Mouse (Mus musculus) neural tube, embryonic 15.5 days (tissue): Measurements from ENCODE around the gene Olfr480. TPM values are rescaled to one million over a fixed set of nuclear protein-coding genes. Genes with fewer than 3 reads are reported as not detected.

Experiments
- ATAC-seq: fragments of 200-750 bp; cut with Nextera tagmentation; 2 replicates; pipeline ENCODE4 v1.8.0; 2017; ENCODE audit warnings: mild to moderate bottlenecking, moderate TSS enrichment, moderate library complexity; ENCODE audit not compliant: low FRiP score
- H3K27ac ChIP-seq: fragments of 300-500 bp; sonication (generic); replicated peaks from 2 replicates; pipeline ENCODE4 v1.5.1; 2015; ENCODE audit warnings: mild to moderate bottlenecking, inconsistent platforms
- H3K27me3 ChIP-seq: fragments of 300-500 bp; sonication (generic); replicated peaks from 2 replicates; pipeline ENCODE4 v1.6.1; 2015; ENCODE audit warnings: inconsistent platforms
- H3K36me3 ChIP-seq: fragments of 300-500 bp; sonication (generic); 2 replicates; pipeline ENCODE4 v1.6.1; 2015; ENCODE audit warnings: inconsistent platforms
- H3K4me1 ChIP-seq: fragments of 300-500 bp; sonication (generic); 2 replicates; pipeline ENCODE4 v1.6.1; 2015; ENCODE audit warnings: inconsistent platforms
- H3K4me2 ChIP-seq: fragments of 300-500 bp; sonication (generic); 2 replicates; pipeline ENCODE4 v1.6.1; 2015; ENCODE audit warnings: inconsistent platforms, mild to moderate bottlenecking, moderate library complexity
- H3K4me3 ChIP-seq: fragments of 300-500 bp; sonication (generic); replicated peaks from 2 replicates; pipeline ENCODE4 v1.5.1; 2015; ENCODE audit warnings: mild to moderate bottlenecking, inconsistent platforms
- H3K9ac ChIP-seq: fragments of 300-500 bp; sonication (generic); replicated peaks from 2 replicates; pipeline ENCODE4 v1.6.1; 2015; ENCODE audit warnings: mild to moderate bottlenecking, inconsistent platforms
- H3K9me3 ChIP-seq: fragments of 300-500 bp; sonication (generic); replicated peaks from 2 replicates; pipeline ENCODE4 v1.6.1; 2016; ENCODE audit warnings: inconsistent platforms
- WGBS: fragments of 180-500 bp; shearing (Covaris S2); methylation state at CpG from one replicate; pipeline ENCODE4 v1.1.7; 2015; ENCODE audit warnings: mixed read lengths; 5-methylcytosine and 5-hydroxymethylcytosine counted together
- polyA plus RNA-seq: library from polyadenylated mRNA; unstranded; fragments of >200 nt; fragmentation: Nextera tagmentation; extraction: Ambion mirVana; gene quantifications from 2 replicates; pipeline ENCODE4 v1.2.1, GENCODE M21; 2015

Gene Olfr480
- not detected in 2 replicates for polyA plus RNA-seq

DNA sequence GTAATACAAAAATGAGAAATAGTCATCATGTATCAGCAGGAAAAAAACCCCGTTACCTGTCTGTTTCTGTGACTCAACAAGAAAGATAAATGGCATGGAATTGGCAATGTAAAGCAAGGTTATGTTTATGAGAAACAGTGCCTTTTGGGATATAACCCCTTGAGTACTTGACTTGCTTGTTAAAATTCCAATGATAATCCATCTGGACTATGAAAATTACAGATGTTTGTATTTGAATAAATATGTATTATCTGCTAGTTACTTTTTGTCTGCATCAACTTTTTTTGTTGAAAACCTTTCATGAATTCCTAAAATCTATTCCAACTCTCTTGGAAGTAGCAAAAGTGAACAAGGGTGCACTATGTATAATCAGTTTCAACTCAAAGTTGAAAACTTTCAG is at the start of gene Olfr480:
Olfr480 (minus strand) TSS at position 101 of the 400 bp plus-strand sequence.
- no peak within 1 kb of the TSS for H3K9ac ChIP-seq
- H3K9me3 ChIP-seq, result no peaks in the 10 kb centered on the region
- no peaks in the 10 kb centered on the region for H3K4me1 ChIP-seq
- no peak for ATAC-seq
- no peaks in the 10 kb centered on the region for H3K27me3 ChIP-seq
- H3K4me2 ChIP-seq, result no peak within 1 kb of the TSS
- no peaks in the 10 kb centered on the region for H3K36me3 ChIP-seq
- H3K27ac ChIP-seq, result no peak within 1 kb of the TSS
- 91% methylated on average over 1 of the region's 1 CpGs for WGBS
- no peak within 1 kb of the TSS for H3K4me3 ChIP-seq

DNA sequence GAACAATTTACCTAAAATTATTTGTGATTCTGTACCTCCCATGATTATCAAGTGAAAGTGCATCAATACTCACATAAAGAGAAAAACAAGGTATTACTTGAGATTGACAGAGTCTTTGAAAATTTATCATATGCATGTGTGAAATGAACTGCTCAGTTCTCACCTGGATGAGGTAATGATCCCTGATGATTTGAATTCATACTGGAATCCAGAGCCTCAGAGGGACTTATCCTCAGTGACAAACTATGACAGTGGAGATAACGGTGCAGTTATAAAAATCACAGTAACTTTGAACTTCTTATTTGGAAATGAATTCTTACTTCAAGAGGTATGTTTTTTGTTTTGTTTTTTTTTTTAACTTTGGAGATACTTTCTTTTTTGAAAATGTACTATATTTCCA is 33.4 kb upstream of the Olfr480 start, which contains the start of gene Olfr483:
Olfr483 (plus strand) TSS at position 301 of the 400 bp plus-strand sequence.
- Histone ChIP-seq H3K4me1 (no peaks in the 10 kb centered on the region), H3K27ac (no peak within 1 kb of the TSS), H3K36me3 (no peaks in the 10 kb centered on the region), H3K4me2 (no peak within 1 kb of the TSS), H3K9ac (no peak within 1 kb of the TSS), H3K27me3 (no peaks in the 10 kb centered on the region), H3K9me3 (no peaks in the 10 kb centered on the region), H3K4me3 (no peak within 1 kb of the TSS)
- ATAC-seq, result no peak
- WGBS, result 93% methylated on average over 1 of the region's 1 CpGs

DNA sequence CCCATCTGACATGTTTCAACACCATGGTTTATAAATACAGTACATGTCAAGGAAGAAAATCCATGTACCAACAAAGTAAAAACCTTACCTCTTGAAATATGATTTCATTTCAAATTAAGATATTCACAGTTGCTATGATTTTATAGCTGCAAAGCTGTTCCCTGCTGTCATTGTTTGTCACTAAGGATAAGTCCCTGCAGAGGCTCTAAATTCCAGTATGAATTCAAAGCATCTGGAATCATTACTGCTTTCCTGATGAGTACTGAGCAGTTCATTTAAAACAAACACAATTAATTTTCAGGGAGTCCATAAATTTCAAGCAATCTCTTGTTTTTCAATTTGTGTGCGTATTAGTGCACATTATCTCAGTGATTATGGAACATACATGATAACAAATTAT is 30.3 kb upstream of the Olfr480 start, which contains the start of gene Olfr482:
Olfr482 (minus strand) TSS at position 101 of the 400 bp plus-strand sequence.
- ATAC-seq, result no peak
- Histone ChIP-seq H3K9ac (no peak within 1 kb of the TSS), H3K4me3 (no peak within 1 kb of the TSS), H3K27me3 (no peaks in the 10 kb centered on the region), H3K36me3 (no peaks in the 10 kb centered on the region), H3K9me3 (no peaks in the 10 kb centered on the region), H3K27ac (no peak within 1 kb of the TSS), H3K4me1 (no peaks in the 10 kb centered on the region), H3K4me2 (no peak within 1 kb of the TSS)
- 72% methylated on average over 1 of the region's 1 CpGs for WGBS

DNA sequence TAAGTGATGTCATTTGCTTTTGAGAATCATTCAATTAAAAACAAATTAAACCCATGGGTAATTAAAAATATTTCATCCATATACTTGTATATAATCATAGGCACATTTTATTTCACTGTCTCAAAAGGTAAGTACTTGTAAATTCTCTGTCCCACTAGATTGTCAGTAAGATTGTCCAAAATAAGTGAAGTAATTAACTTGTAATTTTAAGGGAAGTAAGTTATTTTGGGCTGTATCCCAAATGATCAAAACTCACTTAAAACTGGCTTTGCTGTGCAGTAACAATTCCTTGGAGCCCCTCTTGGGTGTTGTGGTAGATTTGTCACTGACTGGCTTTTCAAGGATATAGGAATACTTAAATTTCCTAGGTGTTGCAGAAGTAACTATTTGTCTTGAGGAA is 12.4 kb upstream of the Olfr480 start, which contains the start of gene Olfr481:
Olfr481 (plus strand) TSS at position 301 of the 400 bp plus-strand sequence.
- Histone ChIP-seq H3K27ac (no peak within 1 kb of the TSS), H3K4me2 (no peak within 1 kb of the TSS), H3K9ac (no peak within 1 kb of the TSS), H3K4me3 (no peak within 1 kb of the TSS), H3K4me1 (no peaks in the 10 kb centered on the region), H3K36me3 (no peaks in the 10 kb centered on the region), H3K9me3 (no peaks in the 10 kb centered on the region), H3K27me3 (no peaks in the 10 kb centered on the region)
- no peak for ATAC-seq

DNA sequence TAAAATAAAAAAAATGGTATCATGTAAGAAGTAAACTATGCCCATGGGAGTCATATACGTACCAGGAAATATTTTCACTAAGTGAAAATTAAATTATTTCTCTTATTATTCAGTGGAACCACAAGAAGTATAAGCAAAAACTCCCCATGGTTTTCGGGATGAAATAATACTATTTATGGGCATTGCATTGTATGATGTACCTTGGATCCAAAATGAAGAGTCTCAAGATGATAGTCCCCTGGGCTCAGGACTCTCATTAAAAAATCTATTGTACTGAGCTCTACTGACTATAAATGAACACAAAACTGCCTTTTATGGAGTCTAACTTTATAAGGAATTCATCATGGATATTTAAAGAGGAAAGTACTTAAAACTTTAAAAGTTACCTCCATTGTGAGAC is 16.8 kb downstream of the Olfr480 start, which contains the start of gene Olfr479:
Olfr479 (plus strand) TSS at position 301 of the 400 bp plus-strand sequence.
- 91% methylated on average over 2 of the region's 2 CpGs for WGBS

DNA sequence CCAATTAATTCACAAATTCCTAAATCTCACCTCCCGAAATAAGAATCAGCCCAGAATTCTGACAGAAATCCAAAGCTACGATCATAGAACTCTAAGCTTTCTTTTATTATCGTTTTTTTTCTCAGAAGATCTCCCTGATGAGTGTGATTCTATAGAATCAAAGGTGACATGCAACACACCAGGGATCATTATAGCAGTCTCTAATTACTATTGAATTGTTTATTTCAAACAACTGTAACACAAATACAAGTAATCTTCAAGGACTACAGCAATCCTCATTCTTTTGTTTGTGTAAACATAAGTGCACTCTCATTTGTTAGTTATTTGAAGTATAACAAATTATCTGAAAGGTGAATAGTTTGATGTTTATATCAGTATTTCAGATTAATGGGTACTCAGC is 33.3 kb downstream of the Olfr480 start, which contains the start of gene Olfr478:
Olfr478 (minus strand) TSS at position 101 of the 400 bp plus-strand sequence.
- H3K4me1 ChIP-seq, result no peaks in the 10 kb centered on the region
- H3K4me2 ChIP-seq, result no peak within 1 kb of the TSS
- H3K4me3 ChIP-seq, result no peak within 1 kb of the TSS
- no peaks in the 10 kb centered on the region for H3K36me3 ChIP-seq
- H3K9ac ChIP-seq, result no peak within 1 kb of the TSS
- WGBS, result 83% methylated on average over 3 of the region's 3 CpGs
- ATAC-seq, result no peak
- H3K27me3 ChIP-seq, result no peaks in the 10 kb centered on the region
- no peak within 1 kb of the TSS for H3K27ac ChIP-seq
- H3K9me3 ChIP-seq, result no peaks in the 10 kb centered on the region

More for the DNA sequence above, 16.8 kb downstream of the Olfr480 start, which contains the start of gene Olfr479:
- Histone ChIP-seq H3K36me3 (no peaks in the 10 kb centered on the region), H3K4me2 (no peak within 1 kb of the TSS), H3K9ac (no peak within 1 kb of the TSS), H3K27me3 (no peaks in the 10 kb centered on the region), H3K9me3 (no peaks in the 10 kb centered on the region), H3K4me3 (no peak within 1 kb of the TSS), H3K4me1 (no peaks in the 10 kb centered on the region), H3K27ac (no peak within 1 kb of the TSS)
- ATAC-seq, result no peak

Other genes starting within 250 kb of the Olfr480 start
- gene Olfr469, start 241.8 kb downstream of the Olfr480 start, polyA plus RNA-seq, result not detected in 2 replicates
- not detected in 2 replicates for gene Olfr470, start 219.9 kb downstream of the Olfr480 start, polyA plus RNA-seq
- gene Olfr472, start 169.4 kb downstream of the Olfr480 start, polyA plus RNA-seq, result not detected in 2 replicates
- not detected in 2 replicates for gene Olfr473, start 136.9 kb downstream of the Olfr480 start, polyA plus RNA-seq
- gene Olfr474, start 112.7 kb downstream of the Olfr480 start, polyA plus RNA-seq, result not detected in 2 replicates
- not detected in 2 replicates for gene Olfr476, start 102.5 kb downstream of the Olfr480 start, polyA plus RNA-seq
- not detected in 2 replicates for gene Olfr477, start 80.7 kb downstream of the Olfr480 start, polyA plus RNA-seq
- gene Olfr478, start 33.4 kb downstream of the Olfr480 start, polyA plus RNA-seq, result not detected in 2 replicates
- not detected in 2 replicates for gene Olfr479, start 16.7 kb downstream of the Olfr480 start, polyA plus RNA-seq
- gene Olfr481, start 12.5 kb upstream of the Olfr480 start, polyA plus RNA-seq, result not detected in 2 replicates
- gene Olfr482, start 30.2 kb upstream of the Olfr480 start, polyA plus RNA-seq, result not detected in 2 replicates
- gene Olfr483, start 33.5 kb upstream of the Olfr480 start, polyA plus RNA-seq, result not detected in 2 replicates
- not detected in 2 replicates for gene Olfr484, start 60.1 kb upstream of the Olfr480 start, polyA plus RNA-seq
- not detected in 2 replicates for gene Olfr485, start 92.5 kb upstream of the Olfr480 start, polyA plus RNA-seq
- gene Olfr486, start 105.4 kb upstream of the Olfr480 start, polyA plus RNA-seq, result not detected in 2 replicates
- gene Olfr487, start 147.3 kb upstream of the Olfr480 start, polyA plus RNA-seq, result not detected in 2 replicates
- not detected in 2 replicates for gene Olfr488, start 191.0 kb upstream of the Olfr480 start, polyA plus RNA-seq
- not detected in 2 replicates for gene Olfr490, start 221.6 kb upstream of the Olfr480 start, polyA plus RNA-seq
- not detected in 2 replicates for gene Olfr491, start 246.1 kb upstream of the Olfr480 start, polyA plus RNA-seq